Mouse (Mus musculus) liver, adult 10 weeks (tissue): ENCODE results near the gene Spns1. TPM values are rescaled to one million over a fixed set of nuclear protein-coding genes. Genes with fewer than 3 reads are reported as not detected.

Experiments used
- polyA plus RNA-seq: library from polyadenylated mRNA; stranded (reverse); fragments of 350-450 nt; fragmentation: Illumina TruSeq; extraction: RNeasy Lipid Tissue Mini Kit (QIAGEN cat#74804); gene quantifications from one replicate; pipeline ENCODE4 v1.2.3, GENCODE M21; 2014; ENCODE audit warnings: low read depth, low replicate concordance

Gene Spns1
- 1.8 TPM for polyA plus RNA-seq

GRCm38 (mm10) chr7:126377278-126378158, at the start of gene Spns1:
Spns1 (minus strand) TSS chr7:126377450.

GRCm38 (mm10) chr7:126414725-126415124, 37.5 kb upstream of the Spns1 start, which contains the start of gene Cd19:
Cd19 (minus strand) TSS chr7:126414889.

GRCm38 (mm10) chr7:126396298-126397119, 19.3 kb upstream of the Spns1 start, which contains the start of gene Nfatc2ip:
Nfatc2ip (minus strand) TSS chr7:126396737.

GRCm38 (mm10) chr7:126369393-126369792, 7.9 kb downstream of the Spns1 start, which contains the start of gene Lat:
Lat (minus strand) TSS chr7:126369570.

Other genes with a start within 250 kb of the Spns1 start
- gene Xpo6, start 176.9 kb downstream of the Spns1 start, polyA plus RNA-seq, result 8.7 TPM
- 4.1 TPM for gene Sbk1, start 104.8 kb downstream of the Spns1 start, polyA plus RNA-seq
- gene Lat, start 7.9 kb downstream of the Spns1 start, polyA plus RNA-seq, result 0.37 TPM
- gene Nfatc2ip, start 19.3 kb upstream of the Spns1 start, polyA plus RNA-seq, result 2.7 TPM
- 0.26 TPM for gene Cd19, start 37.4 kb upstream of the Spns1 start, polyA plus RNA-seq
- gene Rabep2, start 51.3 kb upstream of the Spns1 start, polyA plus RNA-seq, result 1.0 TPM
- 0.11 TPM for gene Atp2a1, start 85.7 kb upstream of the Spns1 start, polyA plus RNA-seq
- 3.6 TPM for gene Sh2b1, start 98.0 kb upstream of the Spns1 start, polyA plus RNA-seq
- gene Tufm, start 109.9 kb upstream of the Spns1 start, polyA plus RNA-seq, result 10.8 TPM
- 13.8 TPM for gene Atxn2l, start 126.0 kb upstream of the Spns1 start, polyA plus RNA-seq
- gene Eif3c, start 189.0 kb upstream of the Spns1 start, polyA plus RNA-seq, result 71.2 TPM
- gene Apobr, start 207.5 kb upstream of the Spns1 start, polyA plus RNA-seq, result 0.24 TPM
- gene Cln3, start 208.4 kb upstream of the Spns1 start, polyA plus RNA-seq, result 1.3 TPM
- gene Il27, start 217.5 kb upstream of the Spns1 start, polyA plus RNA-seq, result not detected